Mouse (Mus musculus) embryonic fibroblast, embryonic 13.5 days (primary cell): ENCODE measurements at regions not wholly inside any gene's neighbourhood (a gene's known extent, or its start where the extent isn't known, plus 50 kb on each side); places are given as distances from the start of the nearest gene placed in this dataset.

Experiments
- CTCF ChIP-seq: IDR thresholded peaks from 2 replicates; pipeline ENCODE4 v1.5.1; 2011; ENCODE audit warnings: mild to moderate bottlenecking, control low read depth, low read length, moderate library complexity, borderline replicate concordance; ENCODE audit not compliant: insufficient read depth
- POLR2A ChIP-seq: IDR thresholded peaks from 2 replicates; pipeline ENCODE4 v1.6.1; 2011; ENCODE audit warnings: low read depth, mild to moderate bottlenecking, control low read depth, low read length, moderate library complexity

- TF ChIP-seq CTCF (no peak), POLR2A (no peak)
These were observed 412.3 kb downstream of the Epha4 start for GRCm38 (mm10) chr1:77102421-77103133.
